Mouse (Mus musculus): ENCODE results near the gene Krtap4-2. TPM values are rescaled to one million over a fixed set of nuclear protein-coding genes. Genes with fewer than 3 reads are reported as not detected.
"Not testable (repeated sequence)": the region's sequence is repeated elsewhere in the genome, so short reads cannot be mapped to it uniquely, and the experiment has no call there.

Krtap4-2 gene
- not detected in 2 replicates for polyA plus RNA-seq (2015; fragmentation: Nextera tagmentation; extraction: Ambion mirVana)

GRCm38 (mm10) chr11:99634653-99635134 is at the start of gene Krtap4-2:
Gene Krtap4-2, minus strand, starts transcription at chr11:99635084.
- no peak for ATAC-seq
- no peak within 1 kb of the TSS for H3K27ac ChIP-seq
- H3K27me3 ChIP-seq (replicated peaks), result no peaks in the 10 kb centered on the region
- no peaks in the 10 kb centered on the region for H3K9me3 ChIP-seq
- no peaks in the 10 kb centered on the region for H3K4me1 ChIP-seq (replicated peaks)
- 33% methylated on average over 8 of the region's 8 CpGs for WGBS
- H3K4me2 ChIP-seq (replicated peaks), result no peak within 1 kb of the TSS
- no peaks in the 10 kb centered on the region for H3K36me3 ChIP-seq
- H3K9ac ChIP-seq, result no peak within 1 kb of the TSS
- H3K4me3 ChIP-seq (replicated peaks), result no peak within 1 kb of the TSS

- Histone ChIP-seq H3K27ac (no peak overlapping the region), H3K4me2 (replicated peaks) (no peak overlapping the region), H3K9me3 (no peaks in the 10 kb centered on the region), H3K4me1 (replicated peaks) (no peaks in the 10 kb centered on the region), H3K36me3 (no peaks in the 10 kb centered on the region), H3K4me3 (replicated peaks) (no peak overlapping the region), H3K9ac (no peak overlapping the region), H3K27me3 (replicated peaks) (no peaks in the 10 kb centered on the region)
- WGBS, result 83% methylated on average over 2 of the region's 2 CpGs
- no peak for ATAC-seq
Observed at GRCm38 (mm10) chr11:99683481-99683880, 48.6 kb upstream of the Krtap4-2 start.

GRCm38 (mm10) chr11:99665860-99666259 is 31.0 kb upstream of the Krtap4-2 start, which contains the start of gene Krtap4-6:
Gene Krtap4-6, minus strand, starts transcription at chr11:99665960.
- Histone ChIP-seq H3K4me1 (replicated peaks) (no peaks in the 10 kb centered on the region), H3K36me3 (no peaks in the 10 kb centered on the region), H3K9me3 (no peaks in the 10 kb centered on the region), H3K9ac (no peak within 1 kb of the TSS), H3K27me3 (replicated peaks) (no peaks in the 10 kb centered on the region), H3K4me2 (replicated peaks) (no peak within 1 kb of the TSS), H3K4me3 (replicated peaks) (no peak within 1 kb of the TSS), H3K27ac (no peak within 1 kb of the TSS)
- no peak for ATAC-seq

GRCm38 (mm10) chr11:99662802-99663201 is 27.9 kb upstream of the Krtap4-2 start:
- no peak for ATAC-seq
- H3K4me1 ChIP-seq (replicated peaks), result no peaks in the 10 kb centered on the region
- H3K9ac ChIP-seq, result no peak overlapping the region
- H3K9me3 ChIP-seq, result no peaks in the 10 kb centered on the region
- H3K27me3 ChIP-seq (replicated peaks), result no peaks in the 10 kb centered on the region
- no peak overlapping the region for H3K27ac ChIP-seq
- H3K4me3 ChIP-seq (replicated peaks), result no peak overlapping the region
- no peaks in the 10 kb centered on the region for H3K36me3 ChIP-seq
- no peak overlapping the region for H3K4me2 ChIP-seq (replicated peaks)
- 84% methylated on average over 10 of the region's 10 CpGs for WGBS

- H3K27me3 ChIP-seq (replicated peaks), result no peaks in the 10 kb centered on the region
- H3K9me3 ChIP-seq, result no peaks in the 10 kb centered on the region
- H3K27ac ChIP-seq, result no peak overlapping the region
- no peak overlapping the region for H3K9ac ChIP-seq
- H3K4me1 ChIP-seq (replicated peaks), result no peaks in the 10 kb centered on the region
- H3K4me2 ChIP-seq (replicated peaks), result no peak overlapping the region
- WGBS, result 81% methylated on average over 4 of the region's 4 CpGs
- ATAC-seq, result no peak
- H3K4me3 ChIP-seq (replicated peaks), result no peak overlapping the region
- H3K36me3 ChIP-seq, result no peaks in the 10 kb centered on the region
Observed at GRCm38 (mm10) chr11:99659256-99659655, 24.4 kb upstream of the Krtap4-2 start.

- not testable (repeated sequence) for H3K4me3 ChIP-seq (replicated peaks); H3K36me3 ChIP-seq; H3K9ac ChIP-seq; H3K27ac ChIP-seq; H3K9me3 ChIP-seq; ATAC-seq; H3K27me3 ChIP-seq (replicated peaks); H3K4me1 ChIP-seq (replicated peaks); H3K4me2 ChIP-seq (replicated peaks)
- 64% methylated on average over 10 of the region's 10 CpGs for whole genome bisulfite sequencing
Observed at GRCm38 (mm10) chr11:99658467-99659010, 23.7 kb upstream of the Krtap4-2 start, which contains the start of gene Gm11563. Gene Gm11563, minus strand, starts transcription at chr11:99658960.

GRCm38 (mm10) chr11:99657051-99657450 is 22.2 kb upstream of the Krtap4-2 start:
- Histone ChIP-seq H3K36me3 (no peaks in the 10 kb centered on the region), H3K27ac (no peak overlapping the region), H3K4me2 (replicated peaks) (no peak overlapping the region), H3K4me3 (replicated peaks) (no peak overlapping the region), H3K4me1 (replicated peaks) (no peaks in the 10 kb centered on the region), H3K9me3 (no peaks in the 10 kb centered on the region), H3K27me3 (replicated peaks) (no peaks in the 10 kb centered on the region), H3K9ac (no peak overlapping the region)
- 48% methylated on average over 5 of the region's 5 CpGs for WGBS
- ATAC-seq, result no peak

GRCm38 (mm10) chr11:99650136-99650535 is 15.3 kb upstream of the Krtap4-2 start, which contains the start of gene Gm11555:
Gene Gm11555, minus strand, starts transcription at chr11:99650236.
- no peaks in the 10 kb centered on the region for H3K27me3 ChIP-seq (replicated peaks)
- H3K36me3 ChIP-seq, result no peaks in the 10 kb centered on the region
- WGBS, result 74% methylated on average over 2 of the region's 2 CpGs
- no peak within 1 kb of the TSS for H3K4me2 ChIP-seq (replicated peaks)
- H3K27ac ChIP-seq, result no peak within 1 kb of the TSS
- no peaks in the 10 kb centered on the region for H3K9me3 ChIP-seq
- no peak within 1 kb of the TSS for H3K9ac ChIP-seq
- ATAC-seq, result no peak
- no peak within 1 kb of the TSS for H3K4me3 ChIP-seq (replicated peaks)
- no peaks in the 10 kb centered on the region for H3K4me1 ChIP-seq (replicated peaks)

- no peak overlapping the region for H3K4me2 ChIP-seq (replicated peaks)
- no peaks in the 10 kb centered on the region for H3K9me3 ChIP-seq
- no peaks in the 10 kb centered on the region for H3K4me1 ChIP-seq (replicated peaks)
- no peak overlapping the region for H3K27ac ChIP-seq
- WGBS, result 89% methylated on average over 15 of the region's 15 CpGs
- no peaks in the 10 kb centered on the region for H3K27me3 ChIP-seq (replicated peaks)
- H3K4me3 ChIP-seq (replicated peaks), result no peak overlapping the region
- ATAC-seq, result no peak
- no peak overlapping the region for H3K9ac ChIP-seq
- no peaks in the 10 kb centered on the region for H3K36me3 ChIP-seq
Observed at GRCm38 (mm10) chr11:99646444-99646843, 11.6 kb upstream of the Krtap4-2 start.

- no peaks in the 10 kb centered on the region for H3K36me3 ChIP-seq
- ATAC-seq, result no peak
- 78% methylated on average over 3 of the region's 3 CpGs for WGBS
- H3K9ac ChIP-seq, result no peak overlapping the region
- no peak overlapping the region for H3K27ac ChIP-seq
- no peaks in the 10 kb centered on the region for H3K27me3 ChIP-seq (replicated peaks)
- no peak overlapping the region for H3K4me2 ChIP-seq (replicated peaks)
- H3K4me1 ChIP-seq (replicated peaks), result no peaks in the 10 kb centered on the region
- H3K4me3 ChIP-seq (replicated peaks), result no peak overlapping the region
- H3K9me3 ChIP-seq, result no peaks in the 10 kb centered on the region
Observed at GRCm38 (mm10) chr11:99644351-99644750, 9.5 kb upstream of the Krtap4-2 start.

GRCm38 (mm10) chr11:99643635-99644139 is 8.8 kb upstream of the Krtap4-2 start, which contains the start of gene Krtap4-7:
Gene Krtap4-7, minus strand, starts transcription at chr11:99644089.
- H3K27me3 ChIP-seq (replicated peaks); ATAC-seq; H3K9ac ChIP-seq; H3K9me3 ChIP-seq; H3K4me1 ChIP-seq (replicated peaks); H3K27ac ChIP-seq; H3K36me3 ChIP-seq; H3K4me3 ChIP-seq (replicated peaks); H3K4me2 ChIP-seq (replicated peaks): not testable (repeated sequence)
- WGBS, result 83% methylated on average over 9 of the region's 9 CpGs

GRCm38 (mm10) chr11:99640926-99641325 is 6.0 kb upstream of the Krtap4-2 start:
- no peaks in the 10 kb centered on the region for H3K36me3 ChIP-seq
- ATAC-seq, result no peak
- H3K27me3 ChIP-seq (replicated peaks), result no peaks in the 10 kb centered on the region
- no peaks in the 10 kb centered on the region for H3K4me1 ChIP-seq (replicated peaks)
- H3K27ac ChIP-seq, result no peak overlapping the region
- no peak overlapping the region for H3K4me3 ChIP-seq (replicated peaks)
- H3K9ac ChIP-seq, result no peak overlapping the region
- 28% methylated on average over 1 of the region's 1 CpGs for WGBS
- no peaks in the 10 kb centered on the region for H3K9me3 ChIP-seq
- H3K4me2 ChIP-seq (replicated peaks), result no peak overlapping the region

GRCm38 (mm10) chr11:99637086-99637485 is 2.2 kb upstream of the Krtap4-2 start:
- no peak overlapping the region for H3K4me3 ChIP-seq (replicated peaks)
- H3K4me1 ChIP-seq (replicated peaks), result no peaks in the 10 kb centered on the region
- no peaks in the 10 kb centered on the region for H3K36me3 ChIP-seq
- no peaks in the 10 kb centered on the region for H3K9me3 ChIP-seq
- H3K9ac ChIP-seq, result no peak overlapping the region
- H3K4me2 ChIP-seq (replicated peaks), result no peak overlapping the region
- 71% methylated on average over 1 of the region's 1 CpGs for WGBS
- no peak for ATAC-seq
- no peaks in the 10 kb centered on the region for H3K27me3 ChIP-seq (replicated peaks)
- H3K27ac ChIP-seq, result no peak overlapping the region

Data from intestine, embryonic 15.5 days (tissue).